Mouse (Mus musculus): ENCODE data around the gene Satb2. TPM values are rescaled to one million over a fixed set of nuclear protein-coding genes. Genes with fewer than 3 reads are reported as not detected.

The Satb2 gene
- total and polyA plus RNA-seq, 3 experiments = 0.38 TPM; not detected in 2

DNA sequence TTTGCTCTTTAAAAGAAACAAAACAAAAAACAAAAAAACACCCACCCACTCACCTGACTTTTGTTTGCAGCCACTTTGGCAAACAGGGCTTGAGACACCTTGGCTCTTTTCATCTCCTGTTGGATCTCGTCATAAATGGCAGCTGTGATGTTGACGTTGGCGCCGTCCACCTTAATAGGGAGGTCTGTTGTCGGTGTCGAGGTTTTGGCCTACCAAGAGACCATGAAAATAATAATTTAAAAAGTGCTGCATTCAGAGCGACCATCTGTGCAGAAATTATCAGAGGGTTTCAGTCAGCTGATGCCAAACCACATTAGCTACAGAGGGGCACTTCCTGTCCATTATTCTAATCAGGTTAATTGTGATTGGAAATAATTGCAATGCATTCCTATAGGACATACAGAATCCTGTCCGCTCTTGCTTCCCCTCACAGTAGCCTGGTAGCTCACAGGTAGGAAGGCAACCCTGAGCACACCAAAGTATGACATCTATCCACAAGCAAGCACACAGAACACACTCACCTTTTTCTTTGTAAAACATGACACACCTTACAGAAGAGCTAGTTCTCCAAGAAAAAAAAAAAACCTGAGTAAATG is 132.8 kb downstream of the Satb2 start:
- ATAC-seq (ENCODE audit: extremely low read depth, insufficient number of reproducible peaks, low FRiP score, poor library complexity, severe bottlenecking) = no peak
- no peaks in the 10 kb centered on the region for H3K27me3 ChIP-seq (ENCODE audit: insufficient read depth, low read length)
- no peaks in the 10 kb centered on the region for H3K4me1 ChIP-seq (ENCODE audit: insufficient read depth, low read depth, low read length)
- no peaks in the 10 kb centered on the region for H3K36me3 ChIP-seq (replicated peaks)
- TF ChIP-seq GATA1 (IDR thresholded peaks at IDR 0.05; ENCODE audit: borderline replicate concordance, low read length) (no peak), POLR2AphosphoS5 (IDR thresholded peaks at IDR 0.05; ENCODE audit: insufficient replicate concordance, low read depth, low read length) (no peak), CTCF (IDR thresholded peaks at IDR 0.05; ENCODE audit: low read depth, low read length) (no peak), TAL1 (conservative IDR thresholded peaks at IDR 0.05; ENCODE audit: low read depth, low read length) (no peak), GATA2 (IDR thresholded peaks at IDR 0.05; ENCODE audit: borderline replicate concordance, low read depth, low read length) (no peak)
- DNase-seq (ENCODE audit: low spot score) = no peak
- H3K9me3 ChIP-seq (replicated peaks) = peaks cover 43% of the 10 kb centered on the region
- H3K4me3 ChIP-seq (ENCODE audit: low read depth, low read length) = no peak overlapping the region

DNA sequence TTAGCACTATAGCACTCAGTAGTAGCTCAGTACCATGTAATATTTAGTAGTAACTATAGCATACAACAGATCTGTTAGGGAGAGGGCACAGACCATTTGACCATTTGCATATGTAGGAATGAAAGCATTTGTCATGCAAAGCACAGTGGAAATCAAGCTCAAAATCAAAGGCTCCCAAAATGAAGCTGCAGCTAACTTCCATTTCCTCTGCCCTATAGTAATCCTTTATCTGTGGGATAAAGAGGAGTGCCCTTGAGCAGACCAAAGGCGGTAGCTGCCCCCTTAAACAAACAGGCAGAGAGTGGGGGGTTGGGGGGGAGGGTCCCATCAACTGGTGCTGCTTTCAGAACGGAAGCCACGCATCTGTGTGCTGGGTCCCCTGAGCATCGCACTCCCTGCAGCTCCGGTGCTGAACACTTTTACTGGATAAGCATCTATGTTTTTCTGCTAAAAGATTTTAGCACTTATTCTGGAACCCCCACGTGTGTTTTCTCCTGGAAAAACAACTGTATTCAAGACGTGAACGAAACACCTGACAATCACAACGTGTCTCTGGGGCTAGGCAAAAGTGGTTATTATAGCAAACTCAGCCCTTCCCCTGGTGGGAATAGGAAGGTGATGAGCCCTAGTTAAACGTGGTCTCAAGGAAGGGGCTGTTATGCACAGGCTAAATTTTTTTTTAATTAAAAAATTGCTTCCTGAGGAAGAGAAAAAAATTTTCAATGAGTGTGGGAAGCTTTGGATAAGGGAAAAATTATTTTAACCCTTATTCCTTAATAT is 133.7 kb downstream of the Satb2 start:
- ATAC-seq (ENCODE audit: extremely low read depth, insufficient number of reproducible peaks, low FRiP score, poor library complexity, severe bottlenecking) (no peak), DNase-seq (ENCODE audit: low spot score) (no peak)
- Histone ChIP-seq H3K4me3 (ENCODE audit: low read depth, low read length) (no peak overlapping the region), H3K9me3 (replicated peaks) (peaks cover 40% of the 10 kb centered on the region), H3K36me3 (replicated peaks) (no peaks in the 10 kb centered on the region), H3K27me3 (ENCODE audit: insufficient read depth, low read length) (no peaks in the 10 kb centered on the region), H3K4me1 (ENCODE audit: insufficient read depth, low read depth, low read length) (no peaks in the 10 kb centered on the region)
- TF ChIP-seq GATA1 (IDR thresholded peaks at IDR 0.05; ENCODE audit: borderline replicate concordance, low read length) (no peak), CTCF (IDR thresholded peaks at IDR 0.05; ENCODE audit: low read depth, low read length) (no peak), POLR2AphosphoS5 (IDR thresholded peaks at IDR 0.05; ENCODE audit: insufficient replicate concordance, low read depth, low read length) (no peak), GATA2 (IDR thresholded peaks at IDR 0.05; ENCODE audit: borderline replicate concordance, low read depth, low read length) (no peak), TAL1 (conservative IDR thresholded peaks at IDR 0.05; ENCODE audit: low read depth, low read length) (no peak)

DNA sequence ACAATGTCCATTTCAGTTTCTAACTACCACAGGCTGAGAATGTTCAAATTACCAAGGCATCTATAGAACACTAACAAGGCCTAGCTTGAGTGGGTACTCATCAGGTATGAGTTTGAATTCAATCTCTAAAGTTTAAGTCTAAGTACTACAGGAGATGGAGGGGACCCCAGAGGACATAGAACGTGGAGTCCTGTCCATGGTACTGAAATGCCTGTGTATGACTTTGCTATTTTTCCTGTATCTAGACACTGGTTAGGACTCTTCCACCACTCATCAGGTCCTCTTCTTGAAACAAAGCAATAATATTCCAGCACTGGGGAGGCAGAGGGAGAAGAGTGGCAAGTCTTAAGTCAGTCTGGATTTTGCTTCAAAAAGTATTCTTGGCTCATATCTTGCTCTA is 139.5 kb downstream of the Satb2 start:
- ATAC-seq (ENCODE audit: extremely low read depth, insufficient number of reproducible peaks, low FRiP score, poor library complexity, severe bottlenecking) = no peak

DNA sequence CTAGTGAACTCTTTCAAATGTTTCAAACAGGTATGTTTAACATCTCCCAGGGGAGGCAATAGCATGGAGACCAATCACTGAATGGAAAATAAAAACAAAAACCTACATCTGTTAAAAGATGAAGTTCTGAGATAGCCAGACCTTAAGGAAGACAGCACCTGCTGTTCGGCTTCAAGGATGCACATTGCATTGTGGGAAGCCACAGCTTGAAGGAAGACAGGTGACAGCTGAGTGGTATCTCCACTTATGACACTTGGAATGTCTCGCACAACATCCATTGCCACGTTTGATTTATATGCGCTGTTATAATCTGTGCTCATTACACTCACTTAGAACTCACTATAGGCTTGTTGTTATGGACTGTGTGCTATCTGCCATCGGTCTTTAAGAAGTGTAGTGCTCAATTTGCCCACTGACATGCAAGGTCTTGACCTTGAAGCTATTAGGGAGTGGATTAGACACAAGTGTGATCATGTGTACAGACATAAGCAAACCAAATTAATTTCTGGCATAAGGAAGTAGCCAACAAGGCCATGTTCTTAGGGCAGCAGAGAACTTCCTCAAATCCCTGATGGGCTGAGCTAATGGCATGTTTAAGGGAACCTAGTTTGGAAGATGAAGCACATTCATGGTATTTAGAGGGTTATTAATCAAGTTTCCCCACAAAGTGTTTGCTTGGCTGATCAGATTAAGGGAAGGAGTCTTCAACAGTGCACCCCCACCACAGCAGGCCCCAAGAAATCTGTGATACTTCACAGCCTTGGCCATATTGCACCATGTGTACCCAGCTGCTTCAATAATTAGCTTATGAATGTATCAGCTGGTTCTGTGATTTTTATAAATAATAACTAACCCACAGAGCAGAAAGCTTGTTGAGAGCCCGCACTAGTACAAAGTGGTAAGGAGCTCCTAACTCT is 144.2 kb downstream of the Satb2 start:
- H3K36me3 ChIP-seq (replicated peaks) = no peaks in the 10 kb centered on the region
- H3K4me3 ChIP-seq (ENCODE audit: low read depth, low read length) = no peak overlapping the region
- peaks cover 45% of the 10 kb centered on the region for H3K9me3 ChIP-seq (replicated peaks)
- TF ChIP-seq TAL1 (conservative IDR thresholded peaks at IDR 0.05; ENCODE audit: low read depth, low read length) (no peak), POLR2AphosphoS5 (IDR thresholded peaks at IDR 0.05; ENCODE audit: insufficient replicate concordance, low read depth, low read length) (no peak), GATA2 (IDR thresholded peaks at IDR 0.05; ENCODE audit: borderline replicate concordance, low read depth, low read length) (no peak), CTCF (IDR thresholded peaks at IDR 0.05; ENCODE audit: low read depth, low read length) (no peak), GATA1 (IDR thresholded peaks at IDR 0.05; ENCODE audit: borderline replicate concordance, low read length) (no peak)
- ATAC-seq (ENCODE audit: extremely low read depth, insufficient number of reproducible peaks, low FRiP score, poor library complexity, severe bottlenecking) = no peak
- no peaks in the 10 kb centered on the region; the same call in 1 of the 2 replicates for H3K27me3 ChIP-seq (ENCODE audit: insufficient read depth, low read length)
- no peaks in the 10 kb centered on the region for H3K4me1 ChIP-seq (ENCODE audit: insufficient read depth, low read depth, low read length)
- DNase-seq (ENCODE audit: low spot score) = no peak

More for the DNA sequence above, 139.5 kb downstream of the Satb2 start:
- TF ChIP-seq POLR2AphosphoS5 (IDR thresholded peaks at IDR 0.05; ENCODE audit: insufficient replicate concordance, low read depth, low read length) (no peak), GATA2 (IDR thresholded peaks at IDR 0.05; ENCODE audit: borderline replicate concordance, low read depth, low read length) (no peak), TAL1 (conservative IDR thresholded peaks at IDR 0.05; ENCODE audit: low read depth, low read length) (no peak), CTCF (IDR thresholded peaks at IDR 0.05; ENCODE audit: low read depth, low read length) (no peak), GATA1 (IDR thresholded peaks at IDR 0.05; ENCODE audit: borderline replicate concordance, low read length) (no peak)
- H3K36me3 ChIP-seq (replicated peaks) = no peaks in the 10 kb centered on the region
- H3K9me3 ChIP-seq (replicated peaks) = peaks cover 41% of the 10 kb centered on the region
- H3K4me1 ChIP-seq (ENCODE audit: insufficient read depth, low read depth, low read length) = no peaks in the 10 kb centered on the region
- H3K27me3 ChIP-seq (ENCODE audit: insufficient read depth, low read length) = no peaks in the 10 kb centered on the region
- H3K4me3 ChIP-seq (ENCODE audit: low read depth, low read length) = no peak overlapping the region
- DNase-seq (ENCODE audit: low spot score) = no peak

DNA sequence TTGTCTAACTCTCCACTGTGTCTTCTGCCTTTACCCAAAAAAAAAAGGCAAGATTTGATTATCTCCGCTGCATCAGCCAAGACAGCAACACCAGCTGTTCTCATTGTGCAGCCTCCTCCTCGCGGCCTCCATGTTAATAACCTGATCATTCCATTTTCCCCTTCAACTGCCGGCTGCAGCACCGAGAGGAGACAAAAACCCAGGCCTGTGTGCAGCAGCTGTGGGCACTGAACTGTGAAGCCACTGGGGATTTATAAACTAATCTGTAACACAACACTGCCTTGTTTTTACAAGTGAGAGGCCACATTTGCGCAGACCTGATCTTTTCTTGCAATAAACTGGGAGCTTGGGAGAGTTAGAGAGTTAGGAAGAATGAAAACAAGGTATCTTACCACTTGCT is 145.1 kb downstream of the Satb2 start:
- Histone ChIP-seq H3K9me3 (replicated peaks) (peaks cover 36% of the 10 kb centered on the region), H3K4me1 (ENCODE audit: insufficient read depth, low read depth, low read length) (no peaks in the 10 kb centered on the region), H3K36me3 (replicated peaks) (no peaks in the 10 kb centered on the region), H3K4me3 (ENCODE audit: low read depth, low read length) (no peak overlapping the region), H3K27me3 (ENCODE audit: insufficient read depth, low read length) (no peaks in the 10 kb centered on the region; the same call in 1 of the 2 replicates)
- no peak for TF ChIP-seq CTCF (IDR thresholded peaks at IDR 0.05; ENCODE audit: low read depth, low read length)
- no peak for TF ChIP-seq GATA1 (IDR thresholded peaks at IDR 0.05; ENCODE audit: borderline replicate concordance, low read length)
- no peak for TF ChIP-seq POLR2AphosphoS5 (IDR thresholded peaks at IDR 0.05; ENCODE audit: insufficient replicate concordance, low read depth, low read length)
- TF ChIP-seq GATA2 (IDR thresholded peaks at IDR 0.05; ENCODE audit: borderline replicate concordance, low read depth, low read length) = no peak
- no peak for TF ChIP-seq TAL1 (conservative IDR thresholded peaks at IDR 0.05; ENCODE audit: low read depth, low read length)
- no peak for DNase-seq (ENCODE audit: low spot score)
- ATAC-seq (ENCODE audit: extremely low read depth, insufficient number of reproducible peaks, low FRiP score, poor library complexity, severe bottlenecking) = no peak

Measured in G1E (cell line).